Mouse (Mus musculus) liver, embryonic 11.5 days (tissue): ENCODE measurements at regions not wholly inside any gene's neighbourhood (a gene's known extent, or its start where the extent isn't known, plus 50 kb on each side); places are given as distances from the start of the nearest gene placed in this dataset.
A peak's percentile ranks its signal among the peaks of the same experiment; 100 is the strongest.

Experiments
- ATAC-seq: fragments of 200-750 bp; cut with Nextera tagmentation; replicated peaks from 2 replicates; pipeline ENCODE4 v1.8.0; 2017; ENCODE audit warnings: moderate number of reproducible peaks, mild to moderate bottlenecking, moderate TSS enrichment, moderate library complexity; ENCODE audit not compliant: low FRiP score
- DNase-seq: peaks from one replicate; pipeline ENCODE4 v3.0.0-alpha.2; 2017; ENCODE audit warnings: low spot score
- H3K27ac ChIP-seq: fragments of 300-500 bp; sonication (generic); 2 replicates; pipeline ENCODE4 v1.5.1; 2014; ENCODE audit warnings: mild to moderate bottlenecking, low read depth, low read length, control low read depth
- H3K27me3 ChIP-seq: fragments of 300-500 bp; sonication (generic); replicated peaks from 2 replicates; pipeline ENCODE4 v1.6.1; 2014; ENCODE audit warnings: low read length, mixed read lengths; ENCODE audit not compliant: control insufficient read depth, insufficient read depth
- H3K36me3 ChIP-seq: fragments of 300-500 bp; sonication (generic); 2 replicates; pipeline ENCODE4 v1.6.1; 2014; ENCODE audit warnings: mild to moderate bottlenecking, low read length, moderate library complexity, mixed read lengths; ENCODE audit not compliant: control insufficient read depth, insufficient read depth
- H3K4me1 ChIP-seq: fragments of 300-500 bp; sonication (generic); replicated peaks from 2 replicates; pipeline ENCODE4 v1.6.1; 2014; ENCODE audit warnings: low read length, mixed read lengths; ENCODE audit not compliant: control insufficient read depth, insufficient read depth
- H3K4me2 ChIP-seq: fragments of 300-500 bp; sonication (generic); 2 replicates; pipeline ENCODE4 v1.6.1; 2014; ENCODE audit warnings: mild to moderate bottlenecking, control low read depth, moderate library complexity
- H3K4me3 ChIP-seq: fragments of 300-500 bp; sonication (generic); 2 replicates; pipeline ENCODE4 v1.5.1; 2014; ENCODE audit warnings: low read depth, low read length, control low read depth
- H3K9ac ChIP-seq: fragments of 300-500 bp; sonication (generic); 2 replicates; pipeline ENCODE4 v1.6.1; 2014; ENCODE audit warnings: low read depth, low read length, control low read depth
- H3K9me3 ChIP-seq: fragments of 300-500 bp; sonication (generic); 2 replicates; pipeline ENCODE4 v1.6.1; 2016; ENCODE audit warnings: low read length, inconsistent platforms, mixed read lengths; ENCODE audit not compliant: control insufficient read depth
- WGBS: fragments of 180-500 bp; shearing (Covaris S2); extraction: QIAGEN DNeasy Blood & Tissue Kit; methylation state at CpG from one replicate; pipeline ENCODE4 v1.1.7; 2014; 5-methylcytosine and 5-hydroxymethylcytosine counted together

- 48% methylated on average over 1 of the region's 1 CpGs for WGBS
- no peak overlapping the region for H3K9ac ChIP-seq
- H3K27ac ChIP-seq = no peak overlapping the region
- H3K27me3 ChIP-seq = no peaks in the 10 kb centered on the region
- no peaks in the 10 kb centered on the region for H3K9me3 ChIP-seq
- H3K4me2 ChIP-seq = no peak overlapping the region
- no peak overlapping the region for H3K4me3 ChIP-seq
- ATAC-seq (no peak), DNase-seq (no peak)
- no peaks in the 10 kb centered on the region for H3K4me1 ChIP-seq
- no peaks in the 10 kb centered on the region for H3K36me3 ChIP-seq
These were observed 527.4 kb upstream of the Tyrp1 start for GRCm38 (mm10) chr4:80306528-80306927.

GRCm38 (mm10) chr4:80310620-80311019 is 523.3 kb upstream of the Tyrp1 start:
- Histone ChIP-seq H3K27ac (no peak overlapping the region), H3K36me3 (no peaks in the 10 kb centered on the region), H3K9me3 (no peaks in the 10 kb centered on the region), H3K4me2 (no peak overlapping the region), H3K4me1 (no peaks in the 10 kb centered on the region), H3K9ac (no peak overlapping the region), H3K4me3 (no peak overlapping the region), H3K27me3 (no peaks in the 10 kb centered on the region)
- ATAC-seq (0 out of 2 replicates have a peak, but pooled peaks have one; percentile 39), DNase-seq (no peak)
- WGBS = 69% methylated on average over 3 of the region's 3 CpGs

DNA sequence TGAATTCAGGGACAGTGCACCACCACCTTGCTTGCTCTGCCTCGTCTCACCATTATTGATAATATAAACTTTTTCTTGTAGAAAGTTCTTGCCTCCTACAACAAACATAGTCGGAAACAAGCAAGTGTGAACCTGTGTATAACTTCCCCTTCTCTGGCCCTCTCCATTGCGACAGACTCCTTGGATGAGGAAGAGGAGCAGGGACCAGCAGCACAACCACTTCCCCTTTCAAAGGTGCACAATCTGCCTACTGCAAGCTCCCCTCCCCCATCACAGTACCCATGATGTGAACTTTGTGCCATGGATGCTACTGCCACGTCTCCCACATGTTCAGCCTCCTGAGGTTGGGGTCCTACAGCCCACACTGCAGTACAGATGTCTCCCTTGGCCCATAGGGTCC is 522.8 kb upstream of the Tyrp1 start:
- WGBS = 52% methylated on average over 4 of the region's 4 CpGs
- Histone ChIP-seq H3K36me3 (no peaks in the 10 kb centered on the region), H3K27ac (no peak overlapping the region), H3K9me3 (no peaks in the 10 kb centered on the region), H3K9ac (no peak overlapping the region), H3K4me1 (no peaks in the 10 kb centered on the region), H3K4me3 (no peak overlapping the region), H3K27me3 (no peaks in the 10 kb centered on the region), H3K4me2 (no peak overlapping the region)
- no peak for DNase-seq
- peak; percentile 68 for ATAC-seq
